Mouse (Mus musculus) liver, adult 2 months (tissue): ENCODE measurements at regions not wholly inside any gene's neighbourhood (a gene's known extent, or its start where the extent isn't known, plus 50 kb on each side); places are given as distances from the start of the nearest gene placed in this dataset.

Source experiments
- DNase-seq: peaks from one replicate; pipeline ENCODE4 v3.0.0-alpha.2; 2011; ENCODE audit warnings: low read depth, low spot score; ENCODE audit errors: extremely low read depth
- H3K27ac ChIP-seq: fragments of 200-500 bp; replicated peaks from 2 replicates; pipeline ENCODE4 v1.5.1; 2012; ENCODE audit warnings: low read depth, mild to moderate bottlenecking, control low read depth, inconsistent platforms, low read length; ENCODE audit not compliant: insufficient read depth
- H3K27me3 ChIP-seq: fragments of 200-500 bp; 2 replicates; pipeline ENCODE4 v1.6.1; 2012; ENCODE audit warnings: mild to moderate bottlenecking, moderate library complexity, low read length, inconsistent platforms; ENCODE audit not compliant: control insufficient read depth, insufficient read depth
- H3K36me3 ChIP-seq: fragments of 200-500 bp; 2 replicates; pipeline ENCODE4 v1.6.1; 2012; ENCODE audit warnings: low read length, inconsistent platforms; ENCODE audit not compliant: control insufficient read depth, insufficient read depth
- H3K4me1 ChIP-seq: fragments of 200-500 bp; 2 replicates; pipeline ENCODE4 v1.6.1; 2011; ENCODE audit warnings: low read length; ENCODE audit not compliant: control insufficient read depth, insufficient read depth
- H3K4me3 ChIP-seq: fragments of 200-500 bp; 2 replicates; pipeline ENCODE4 v1.5.1; 2011; ENCODE audit warnings: low read depth, mild to moderate bottlenecking, control low read depth, low read length, moderate library complexity; ENCODE audit not compliant: insufficient read depth
- H3K79me2 ChIP-seq: fragments of 200-500 bp; 2 replicates; pipeline ENCODE4 v1.6.1; 2012; ENCODE audit warnings: inconsistent platforms, mild to moderate bottlenecking, low read length, moderate library complexity; ENCODE audit not compliant: control insufficient read depth, insufficient read depth
- H3K9ac ChIP-seq: fragments of 200-500 bp; 2 replicates; pipeline ENCODE4 v1.6.1; 2012; ENCODE audit warnings: low read depth, mild to moderate bottlenecking, control low read depth, inconsistent platforms, low read length
- CTCF ChIP-seq: fragments of 200-500 bp; IDR thresholded peaks from 2 replicates; pipeline ENCODE4 v1.5.1; 2011; ENCODE audit warnings: low read depth, low read length, control low read depth
- POLR2A ChIP-seq: fragments of 200-500 bp; IDR thresholded peaks from 2 replicates; pipeline ENCODE4 v1.6.1; 2011; ENCODE audit warnings: low read length, control low read depth; ENCODE audit not compliant: insufficient read depth; ENCODE audit errors: extremely low read depth
- WGBS: fragments of 180-500 bp; shearing (Covaris S2); methylation state at CpG from one replicate; pipeline ENCODE4 v1.1.7; 2018; 5-methylcytosine and 5-hydroxymethylcytosine counted together

DNA sequence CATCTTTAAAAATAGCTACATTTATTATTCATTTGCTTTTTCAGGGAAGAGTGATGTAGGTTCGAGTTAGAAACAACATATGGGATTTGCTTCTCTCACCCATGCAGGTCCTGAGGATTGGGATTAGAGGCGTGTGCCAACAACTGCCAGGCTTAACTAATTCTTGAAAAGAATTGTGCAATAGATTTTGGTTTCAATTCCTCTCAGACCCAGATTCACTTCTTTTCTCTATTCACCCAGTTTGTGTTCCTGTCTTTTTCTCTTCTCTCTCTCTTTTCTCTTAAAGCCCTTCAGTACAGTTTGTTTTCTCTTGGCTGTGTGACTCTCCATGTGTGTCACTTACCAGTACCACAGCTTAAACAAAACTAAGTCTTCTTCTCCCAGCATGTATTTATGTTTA is 119.8 kb upstream of the Slc24a3 start:
- no peaks in the 10 kb centered on the region for H3K79me2 ChIP-seq
- no peaks in the 10 kb centered on the region for H3K4me1 ChIP-seq
- 67% methylated on average over 2 of the region's 2 CpGs for WGBS

DNA sequence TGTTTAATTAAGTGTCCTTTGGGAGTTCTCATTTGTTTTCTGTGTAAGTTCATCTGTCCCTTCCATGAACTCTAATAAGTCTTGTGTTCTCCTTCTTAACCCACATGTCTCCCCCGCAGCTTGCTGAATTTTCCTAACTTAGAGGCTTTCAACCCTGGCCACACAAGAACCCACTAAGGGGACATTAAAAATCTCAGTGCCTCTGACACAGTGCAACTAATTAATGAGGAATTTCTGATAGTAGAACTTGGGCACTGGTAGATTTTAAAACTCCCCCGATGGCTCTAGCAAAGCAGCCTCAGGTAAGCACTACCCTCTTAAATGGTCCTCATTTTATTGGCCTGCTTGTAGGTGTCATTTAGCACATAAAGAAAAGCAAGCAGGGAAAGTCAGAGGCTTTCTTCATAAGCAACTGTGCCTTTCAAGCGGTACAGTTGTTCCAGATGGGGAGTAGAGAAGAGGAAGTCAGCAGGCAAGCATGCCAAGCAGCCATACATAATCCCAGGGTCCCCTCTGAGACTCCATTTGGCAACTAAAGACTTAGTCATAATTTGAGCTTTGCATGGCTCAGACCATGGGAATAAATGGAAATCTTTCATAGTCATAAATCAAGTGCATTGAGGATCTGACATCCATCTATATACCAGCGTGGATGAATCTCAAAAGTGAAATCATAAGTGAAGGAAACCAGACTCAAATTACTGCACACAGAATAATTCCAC is 117.7 kb upstream of the Slc24a3 start:
- no peak overlapping the region for H3K9ac ChIP-seq
- no peaks in the 10 kb centered on the region for H3K36me3 ChIP-seq
- no peak overlapping the region for H3K4me3 ChIP-seq
- no peak overlapping the region for H3K27ac ChIP-seq
- H3K27me3 ChIP-seq: no peaks in the 10 kb centered on the region
- H3K79me2 ChIP-seq: no peaks in the 10 kb centered on the region
- DNase-seq: no peak
- TF ChIP-seq POLR2A: no peak
- TF ChIP-seq CTCF: no peak
- WGBS: 84% methylated on average over 4 of the region's 4 CpGs
- H3K4me1 ChIP-seq: no peaks in the 10 kb centered on the region

More for the DNA sequence above, 119.8 kb upstream of the Slc24a3 start:
- no peaks in the 10 kb centered on the region for H3K27me3 ChIP-seq
- no peak overlapping the region for H3K27ac ChIP-seq
- no peaks in the 10 kb centered on the region for H3K36me3 ChIP-seq
- DNase-seq: no peak
- H3K4me3 ChIP-seq: no peak overlapping the region
- H3K9ac ChIP-seq: no peak overlapping the region
- no peak for TF ChIP-seq POLR2A
- TF ChIP-seq CTCF: no peak

DNA sequence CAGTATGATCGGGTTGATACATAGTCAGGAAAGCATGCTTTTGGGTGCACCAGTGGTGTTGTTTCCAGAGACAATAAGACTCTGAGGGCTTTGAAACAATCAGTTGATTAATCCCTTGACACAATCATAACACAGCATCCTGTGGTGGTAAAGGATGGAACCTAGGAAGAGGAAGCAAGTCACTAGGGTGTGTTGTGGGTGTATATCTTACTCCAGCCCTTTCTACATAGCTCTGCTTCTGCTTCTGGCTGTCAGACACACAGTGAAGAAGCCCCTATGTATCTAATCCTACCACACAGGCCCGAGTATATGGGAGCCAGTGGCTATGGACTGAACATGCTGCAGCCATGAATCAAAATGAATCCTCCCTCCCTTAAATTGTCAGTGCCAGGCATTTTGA is 115.1 kb upstream of the Slc24a3 start:
- no peak for DNase-seq
- WGBS: 51% methylated on average over 2 of the region's 2 CpGs

DNA sequence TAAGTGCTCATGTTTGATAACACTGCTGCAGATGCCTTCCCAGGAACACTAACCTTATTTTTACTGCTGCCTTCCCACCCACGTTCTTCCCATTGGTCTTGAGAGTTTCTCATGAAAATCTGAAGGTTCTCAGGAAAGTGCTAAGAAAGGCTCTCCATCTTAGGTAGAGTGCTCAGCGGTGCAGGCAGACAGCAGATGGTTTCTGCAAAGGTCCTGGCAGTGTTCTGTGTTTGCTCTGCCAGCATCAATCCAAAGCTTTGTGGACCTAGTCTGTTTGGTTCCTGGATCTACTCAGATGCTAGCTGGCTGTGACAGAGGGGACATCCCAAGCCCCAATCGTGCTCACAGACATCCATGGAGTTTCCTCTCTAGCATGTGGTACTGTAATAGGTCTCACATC is 111.3 kb upstream of the Slc24a3 start:
- no peak for TF ChIP-seq POLR2A
- no peak for TF ChIP-seq CTCF
- no peak overlapping the region for H3K27ac ChIP-seq
- no peak overlapping the region for H3K9ac ChIP-seq
- H3K4me1 ChIP-seq: no peaks in the 10 kb centered on the region
- WGBS: 58% methylated on average over 3 of the region's 3 CpGs
- H3K79me2 ChIP-seq: no peaks in the 10 kb centered on the region
- H3K4me3 ChIP-seq: no peak overlapping the region
- H3K27me3 ChIP-seq: no peaks in the 10 kb centered on the region
- DNase-seq: no peak
- H3K36me3 ChIP-seq: no peaks in the 10 kb centered on the region

More for the DNA sequence above, 115.1 kb upstream of the Slc24a3 start:
- Histone ChIP-seq H3K4me1 (no peaks in the 10 kb centered on the region), H3K27me3 (no peaks in the 10 kb centered on the region), H3K79me2 (no peaks in the 10 kb centered on the region), H3K9ac (no peak overlapping the region), H3K27ac (no peak overlapping the region), H3K4me3 (no peak overlapping the region), H3K36me3 (no peaks in the 10 kb centered on the region)
- no peak for TF ChIP-seq CTCF
- TF ChIP-seq POLR2A: no peak

DNA sequence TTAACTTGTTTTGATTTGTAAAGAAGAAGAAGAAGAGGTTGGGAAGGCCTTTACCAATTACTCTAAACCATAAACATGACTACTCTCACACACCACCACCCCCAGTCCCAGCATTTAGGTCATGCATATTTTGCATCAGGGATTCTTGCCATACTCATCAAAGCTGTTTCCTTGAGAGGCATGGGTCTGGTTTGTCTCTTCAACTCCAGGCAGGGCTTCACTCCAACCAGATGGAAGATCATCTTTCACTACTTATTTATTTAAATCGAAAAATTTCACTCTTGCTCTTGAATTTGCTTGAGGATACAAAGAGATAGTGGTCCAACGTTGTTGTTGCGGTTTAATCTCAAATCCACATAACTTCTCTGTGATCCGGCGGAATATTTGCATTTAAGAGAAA is 110.8 kb upstream of the Slc24a3 start:
- 55% methylated on average over 5 of the region's 5 CpGs for WGBS
- no peak for DNase-seq
- Histone ChIP-seq H3K9ac (no peak overlapping the region), H3K79me2 (no peaks in the 10 kb centered on the region), H3K27ac (no peak overlapping the region), H3K27me3 (no peaks in the 10 kb centered on the region), H3K4me1 (no peaks in the 10 kb centered on the region), H3K4me3 (no peak overlapping the region), H3K36me3 (no peaks in the 10 kb centered on the region)
- TF ChIP-seq POLR2A: no peak
- no peak for TF ChIP-seq CTCF

DNA sequence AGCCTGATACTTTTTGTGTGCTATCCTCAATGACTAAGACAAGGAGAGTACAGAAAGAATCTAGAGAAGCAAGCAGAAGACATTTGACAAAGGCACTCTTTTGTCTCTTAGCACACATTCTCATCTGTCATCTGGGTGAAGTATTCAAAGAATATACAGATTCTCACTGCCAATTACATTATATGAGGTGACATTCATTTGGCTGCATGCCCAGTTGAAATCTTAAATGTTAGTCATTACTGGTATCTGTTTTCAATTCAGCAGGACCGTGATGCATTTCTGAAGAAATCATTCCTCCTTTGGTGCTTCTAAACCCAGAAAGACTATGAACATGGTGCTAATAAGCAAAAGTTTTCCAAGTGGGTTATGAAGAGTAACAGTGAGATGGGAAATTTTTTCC is 97.6 kb upstream of the Slc24a3 start:
- TF ChIP-seq CTCF (no peak), POLR2A (no peak)
- 75% methylated on average over 1 of the region's 1 CpGs for WGBS

More for the DNA sequence above, 97.6 kb upstream of the Slc24a3 start:
- H3K4me1 ChIP-seq: no peaks in the 10 kb centered on the region
- no peak for DNase-seq
- no peak overlapping the region for H3K9ac ChIP-seq
- no peaks in the 10 kb centered on the region for H3K36me3 ChIP-seq
- H3K27ac ChIP-seq: no peak overlapping the region
- no peaks in the 10 kb centered on the region for H3K79me2 ChIP-seq
- no peaks in the 10 kb centered on the region for H3K27me3 ChIP-seq
- H3K4me3 ChIP-seq: no peak overlapping the region
